Mouse (Mus musculus) MN1 (cell line): ENCODE data around the gene Ifnab.

Experiments used
- DNase-seq: peaks from one replicate; pipeline ENCODE4 v3.0.0-alpha.2; 2016; ENCODE audit warnings: low spot score

Ifnab gene

DNA sequence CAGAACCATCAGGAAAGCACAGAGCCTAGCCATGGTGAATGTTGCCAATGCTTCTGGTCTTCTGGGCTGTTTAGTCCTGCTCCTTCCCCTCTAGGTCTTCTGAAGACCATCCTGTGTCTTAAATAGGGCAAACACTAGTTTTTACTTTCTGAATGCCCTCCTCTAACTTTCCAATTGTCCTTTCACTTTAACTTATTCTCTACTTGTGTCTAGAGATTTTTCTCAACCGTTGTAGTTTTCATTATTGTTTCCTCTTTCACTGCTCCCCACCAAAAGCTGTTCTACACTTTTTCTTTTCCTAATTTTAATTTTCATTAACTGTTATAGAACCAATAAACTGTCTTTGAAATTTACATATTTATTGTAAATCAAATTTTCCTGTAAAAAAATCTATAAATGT lies 14.3 kb downstream of the Ifnab start, which contains the start of gene Ifna16:
TSS of gene Ifna16 (minus strand) at position 101 of the 400 bp plus-strand sequence.
- DNase-seq: no peak

DNA sequence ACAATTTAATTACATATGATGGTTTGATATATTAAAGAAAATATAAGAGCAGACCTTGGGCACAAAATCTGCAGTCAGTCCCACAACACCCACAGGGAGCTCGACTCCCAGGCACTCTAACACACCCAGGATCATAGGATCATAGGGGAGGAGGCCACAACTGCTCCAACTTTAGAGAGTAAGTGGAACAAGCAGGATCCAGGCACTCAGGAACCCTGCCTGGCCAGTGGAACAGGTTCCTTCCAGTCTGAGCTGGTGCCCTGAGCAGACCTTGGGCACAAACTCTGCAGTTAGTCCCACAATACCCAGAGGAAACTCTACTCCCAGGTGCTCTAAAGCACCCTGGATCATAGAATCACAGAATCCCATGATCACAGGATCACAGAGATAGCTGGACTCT lies 35.7 kb downstream of the Ifnab start:
- no peak for DNase-seq

DNA sequence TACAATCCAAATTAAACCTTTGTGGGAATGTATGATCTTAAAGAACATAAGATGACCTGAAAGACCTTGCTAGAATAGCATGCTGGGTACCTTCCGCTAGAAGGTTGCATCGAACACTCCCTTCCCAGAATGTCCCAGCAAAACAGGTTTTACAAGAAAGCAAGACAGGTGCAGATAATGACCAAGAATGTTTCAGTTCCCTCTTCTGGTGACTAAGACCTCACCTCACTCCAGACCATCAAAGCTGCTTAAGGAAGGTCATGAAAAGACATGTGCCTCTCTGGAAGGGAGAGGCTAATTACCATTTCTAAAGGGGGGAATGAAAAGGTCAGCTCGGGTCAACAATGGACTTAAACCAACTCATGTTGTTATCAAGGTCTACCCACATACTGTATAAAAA lies 37.5 kb downstream of the Ifnab start:
- DNase-seq: no peak

- DNase-seq: no peak
These were observed 46.8 kb downstream of the Ifnab start, which contains the start of gene Ifna13 for GRCm38 (mm10) chr4:88644359-88644758. TSS of gene Ifna13 (minus strand) at chr4:88644459.

GRCm38 (mm10) chr4:88642526-88642925 lies 48.6 kb downstream of the Ifnab start:
- DNase-seq: peak; percentile 50

- DNase-seq: peak; percentile 84
These were observed 49.9 kb downstream of the Ifnab start for GRCm38 (mm10) chr4:88641077-88641831.

DNA sequence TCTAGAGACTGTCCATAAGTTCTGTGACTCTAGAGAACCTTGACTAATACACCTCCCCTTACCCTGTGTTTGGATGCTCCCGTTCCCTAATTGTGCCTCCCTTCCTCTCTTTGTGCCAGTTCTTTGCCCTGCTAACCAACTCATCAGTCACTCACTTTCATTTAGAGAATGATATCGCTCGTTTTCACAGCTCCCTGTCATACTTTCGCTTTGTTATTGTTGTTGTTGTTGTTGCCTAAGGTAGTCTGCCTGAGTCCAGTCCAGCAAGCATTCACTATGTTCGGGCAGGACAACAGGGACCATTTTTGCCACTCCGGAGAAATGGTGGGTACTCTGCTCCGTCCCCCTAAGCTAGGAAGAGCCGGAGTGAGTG lies 50.5 kb downstream of the Ifnab start:
- no peak for DNase-seq
